Mouse (Mus musculus): Measurements from ENCODE around the gene Plekha5. TPM values are rescaled to one million over a fixed set of nuclear protein-coding genes. Genes with fewer than 3 reads are reported as not detected.
A peak's percentile ranks its signal among the peaks of the same experiment; 100 is the strongest.
"Not testable (repeated sequence)": the region's sequence is repeated elsewhere in the genome, so short reads cannot be mapped to it uniquely, and the experiment has no call there.

Plekha5 gene
- polyA plus RNA-seq, 1 experiment from 2014 or later, result 42.1 TPM

- Histone ChIP-seq H3K9ac (no peak overlapping the region), H3K4me3 (no peak overlapping the region), H3K27ac (no peak overlapping the region), H3K9me3 (no peaks in the 10 kb centered on the region), H3K4me1 (no peaks in the 10 kb centered on the region), H3K27me3 (replicated peaks) (no peaks in the 10 kb centered on the region), H3K36me3 (replicated peaks) (peaks cover 14% of the 10 kb centered on the region), H3K4me2 (no peak overlapping the region)
- 86% methylated on average over 8 of the region's 8 CpGs for WGBS
- no peak for ATAC-seq (replicated peaks)
Measured at GRCm38 (mm10) chr6:140576133-140576532, 152.3 kb downstream of the Plekha5 start.

GRCm38 (mm10) chr6:140576961-140577821, 153.3 kb downstream of the Plekha5 start:
- no peak; the same call in 1 of the 2 replicates for ATAC-seq (replicated peaks)

GRCm38 (mm10) chr6:140577822-140578170, 153.9 kb downstream of the Plekha5 start:
- no peak for ATAC-seq (replicated peaks)
- Histone ChIP-seq H3K27ac (no peak overlapping the region), H3K4me3 (no peak overlapping the region), H3K36me3 (replicated peaks) (peaks cover 16% of the 10 kb centered on the region), H3K4me2 (no peak overlapping the region), H3K27me3 (replicated peaks) (no peaks in the 10 kb centered on the region), H3K4me1 (no peaks in the 10 kb centered on the region), H3K9ac (no peak overlapping the region), H3K9me3 (no peaks in the 10 kb centered on the region)
- WGBS, result 90% methylated on average over 4 of the region's 4 CpGs

More at GRCm38 (mm10) chr6:140576961-140577821, 153.3 kb downstream of the Plekha5 start:
- no peaks in the 10 kb centered on the region for H3K27me3 ChIP-seq (replicated peaks)
- peaks cover 14% of the 10 kb centered on the region for H3K36me3 ChIP-seq (replicated peaks)
- WGBS, result 65% methylated on average over 18 of the region's 18 CpGs
- no peak overlapping the region for H3K9ac ChIP-seq
- no peaks in the 10 kb centered on the region for H3K9me3 ChIP-seq
- no peak overlapping the region for H3K4me3 ChIP-seq
- H3K4me2 ChIP-seq, result no peak overlapping the region
- no peak overlapping the region for H3K27ac ChIP-seq
- H3K4me1 ChIP-seq, result no peaks in the 10 kb centered on the region

GRCm38 (mm10) chr6:140578985-140579384, 155.1 kb downstream of the Plekha5 start:
- H3K36me3 ChIP-seq (replicated peaks), result peaks cover 19% of the 10 kb centered on the region; the same call in 1 of the 2 replicates
- not testable (repeated sequence) for ATAC-seq (replicated peaks); H3K9ac ChIP-seq; H3K27me3 ChIP-seq (replicated peaks); H3K4me1 ChIP-seq; H3K9me3 ChIP-seq; H3K4me2 ChIP-seq; H3K27ac ChIP-seq; H3K4me3 ChIP-seq

- Histone ChIP-seq H3K4me3 (no peak overlapping the region), H3K27me3 (replicated peaks) (no peaks in the 10 kb centered on the region), H3K4me2 (no peak overlapping the region), H3K36me3 (replicated peaks) (0 out of 2 replicates have a peak, but pooled peaks cover 15% of the 10 kb centered on the region), H3K9ac (no peak overlapping the region), H3K9me3 (no peaks in the 10 kb centered on the region), H3K4me1 (no peaks in the 10 kb centered on the region), H3K27ac (no peak overlapping the region)
- WGBS, result 91% methylated on average over 4 of the region's 4 CpGs
- no peak for ATAC-seq (replicated peaks)
Measured at GRCm38 (mm10) chr6:140580170-140580569, 156.3 kb downstream of the Plekha5 start.

- H3K36me3 ChIP-seq (replicated peaks), result peaks cover 47% of the 10 kb centered on the region
- no peak overlapping the region for H3K9ac ChIP-seq
- H3K9me3 ChIP-seq, result no peaks in the 10 kb centered on the region
- no peak overlapping the region for H3K27ac ChIP-seq
- no peaks in the 10 kb centered on the region for H3K27me3 ChIP-seq (replicated peaks)
- no peak overlapping the region for H3K4me2 ChIP-seq
- WGBS, result 85% methylated on average over 8 of the region's 8 CpGs
- no peaks in the 10 kb centered on the region for H3K4me1 ChIP-seq
- no peak overlapping the region for H3K4me3 ChIP-seq
- 0 out of 2 replicates have a peak, but pooled peaks have one; percentile 25 for ATAC-seq (replicated peaks)
Measured at GRCm38 (mm10) chr6:140586714-140587259, 162.9 kb downstream of the Plekha5 start.

- Histone ChIP-seq H3K36me3 (replicated peaks) (peaks cover 52% of the 10 kb centered on the region), H3K4me2 (no peak overlapping the region), H3K9ac (no peak overlapping the region), H3K9me3 (no peaks in the 10 kb centered on the region), H3K4me1 (no peaks in the 10 kb centered on the region), H3K27ac (no peak overlapping the region), H3K27me3 (replicated peaks) (no peaks in the 10 kb centered on the region), H3K4me3 (no peak overlapping the region)
- ATAC-seq (replicated peaks), result no peak
- 90% methylated on average over 5 of the region's 5 CpGs for WGBS
Measured at GRCm38 (mm10) chr6:140591331-140591730, 167.5 kb downstream of the Plekha5 start.

GRCm38 (mm10) chr6:140592713-140593112, 168.9 kb downstream of the Plekha5 start:
- Histone ChIP-seq H3K4me2 (no peak overlapping the region), H3K36me3 (replicated peaks) (peaks cover 40% of the 10 kb centered on the region), H3K27ac (no peak overlapping the region), H3K27me3 (replicated peaks) (no peaks in the 10 kb centered on the region), H3K9me3 (no peaks in the 10 kb centered on the region), H3K4me1 (peaks cover 4% of the 10 kb centered on the region), H3K9ac (no peak overlapping the region), H3K4me3 (no peak overlapping the region)
- WGBS, result 87% methylated on average over 8 of the region's 8 CpGs
- no peak for ATAC-seq (replicated peaks)

- H3K36me3 ChIP-seq (replicated peaks), result peaks cover 32% of the 10 kb centered on the region
- ATAC-seq (replicated peaks), result peak; percentile 38; the same call in 1 of the 2 replicates
- H3K9ac ChIP-seq, result no peak overlapping the region
- H3K4me2 ChIP-seq, result no peak overlapping the region
- H3K9me3 ChIP-seq, result no peaks in the 10 kb centered on the region
- H3K27ac ChIP-seq, result no peak overlapping the region
- WGBS, result 87% methylated on average over 17 of the region's 17 CpGs
- no peaks in the 10 kb centered on the region for H3K27me3 ChIP-seq (replicated peaks)
- H3K4me3 ChIP-seq, result no peak overlapping the region
- H3K4me1 ChIP-seq, result peaks cover 12% of the 10 kb centered on the region
Measured at GRCm38 (mm10) chr6:140593420-140594170, 169.7 kb downstream of the Plekha5 start.

GRCm38 (mm10) chr6:140595551-140595950, 171.7 kb downstream of the Plekha5 start:
- H3K27me3 ChIP-seq (replicated peaks); H3K9me3 ChIP-seq; ATAC-seq (replicated peaks); H3K4me3 ChIP-seq; H3K4me2 ChIP-seq; H3K27ac ChIP-seq; H3K9ac ChIP-seq: not testable (repeated sequence)
- Histone ChIP-seq H3K36me3 (replicated peaks) (peaks cover 25% of the 10 kb centered on the region), H3K4me1 (peaks cover 12% of the 10 kb centered on the region)
- 95% methylated on average over 6 of the region's 6 CpGs for WGBS

GRCm38 (mm10) chr6:140597381-140598329, 173.8 kb downstream of the Plekha5 start:
- Histone ChIP-seq H3K9me3 (no peaks in the 10 kb centered on the region), H3K4me1 (peaks cover 12% of the 10 kb centered on the region), H3K27ac (peak overlapping the region; percentile 29; the same call in 1 of the 2 replicates), H3K27me3 (replicated peaks) (no peaks in the 10 kb centered on the region), H3K4me3 (no peak overlapping the region), H3K4me2 (no peak overlapping the region), H3K9ac (no peak overlapping the region), H3K36me3 (replicated peaks) (peaks cover 13% of the 10 kb centered on the region)
- peak; percentile 66 for ATAC-seq (replicated peaks)
- 31% methylated on average over 15 of the region's 15 CpGs for WGBS

All from midbrain, embryonic 15.5 days (tissue).